Mouse (Mus musculus) forebrain, embryonic 12.5 days (tissue): ENCODE measurements at regions not wholly inside any gene's neighbourhood (a gene's known extent, or its start where the extent isn't known, plus 50 kb on each side); places are given as distances from the start of the nearest gene placed in this dataset.
A peak's percentile ranks its signal among the peaks of the same experiment; 100 is the strongest.

Source experiments
- ATAC-seq: fragments of 200-750 bp; cut with Nextera tagmentation; 2 replicates; pipeline ENCODE4 v1.8.0; 2017; ENCODE audit warnings: moderate TSS enrichment; ENCODE audit not compliant: low FRiP score
- H3K27ac ChIP-seq: fragments of 300-500 bp; sonication (generic); 2 replicates; pipeline ENCODE4 v1.5.1; 2016; ENCODE audit warnings: mild to moderate bottlenecking
- H3K27me3 ChIP-seq: fragments of 300-500 bp; sonication (generic); 2 replicates; pipeline ENCODE4 v1.6.1; 2016; ENCODE audit warnings: mild to moderate bottlenecking
- H3K36me3 ChIP-seq: fragments of 300-500 bp; sonication (generic); replicated peaks from 2 replicates; pipeline ENCODE4 v1.6.1; 2016; ENCODE audit warnings: mild to moderate bottlenecking
- H3K4me1 ChIP-seq: fragments of 300-500 bp; sonication (generic); 2 replicates; pipeline ENCODE4 v1.6.1; 2016
- H3K4me2 ChIP-seq: fragments of 300-500 bp; sonication (generic); 2 replicates; pipeline ENCODE4 v1.6.1; 2016; ENCODE audit warnings: mild to moderate bottlenecking, moderate library complexity
- H3K4me3 ChIP-seq: fragments of 300-500 bp; sonication (generic); replicated peaks from 2 replicates; pipeline ENCODE4 v1.5.1; 2016; ENCODE audit warnings: mild to moderate bottlenecking
- H3K9ac ChIP-seq: fragments of 300-500 bp; sonication (generic); 2 replicates; pipeline ENCODE4 v1.6.1; 2016; ENCODE audit warnings: mild to moderate bottlenecking
- H3K9me3 ChIP-seq: fragments of 300-500 bp; sonication (generic); 2 replicates; pipeline ENCODE4 v1.6.1; 2016
- WGBS: fragments of 180-500 bp; shearing (Covaris S2); methylation state at CpG from one replicate; pipeline ENCODE4 v1.1.7; 2016; 5-methylcytosine and 5-hydroxymethylcytosine counted together

- Histone ChIP-seq H3K9me3 (no peaks in the 10 kb centered on the region), H3K9ac (no peak overlapping the region), H3K27me3 (no peaks in the 10 kb centered on the region), H3K4me1 (no peaks in the 10 kb centered on the region), H3K27ac (no peak overlapping the region), H3K4me2 (no peak overlapping the region), H3K36me3 (no peaks in the 10 kb centered on the region), H3K4me3 (no peak overlapping the region)
- WGBS: 88% methylated on average over 19 of the region's 19 CpGs
- no peak for ATAC-seq
Measured at GRCm38 (mm10) chr1:35452441-35453107, 602.8 kb downstream of the Plekhb2 start.

- H3K4me1 ChIP-seq: no peaks in the 10 kb centered on the region
- H3K9ac ChIP-seq: no peak overlapping the region
- H3K9me3 ChIP-seq: no peaks in the 10 kb centered on the region
- no peaks in the 10 kb centered on the region for H3K36me3 ChIP-seq
- no peak overlapping the region for H3K4me2 ChIP-seq
- no peaks in the 10 kb centered on the region for H3K27me3 ChIP-seq
- no peak overlapping the region for H3K4me3 ChIP-seq
- no peak for ATAC-seq
- no peak overlapping the region for H3K27ac ChIP-seq
- WGBS: 79% methylated on average over 9 of the region's 9 CpGs
Measured at GRCm38 (mm10) chr1:35457591-35457990, 607.8 kb downstream of the Plekhb2 start.

GRCm38 (mm10) chr1:35465081-35465480, 603.1 kb upstream of the Hs6st1 start:
- H3K4me3 ChIP-seq: no peak overlapping the region
- 39% methylated on average over 3 of the region's 3 CpGs for WGBS

GRCm38 (mm10) chr1:35469185-35469753, 598.9 kb upstream of the Hs6st1 start:
- Histone ChIP-seq H3K9me3 (peaks cover 9% of the 10 kb centered on the region; the same call in 1 of the 2 replicates), H3K4me3 (no peak overlapping the region), H3K4me2 (no peak overlapping the region), H3K27me3 (no peaks in the 10 kb centered on the region), H3K36me3 (no peaks in the 10 kb centered on the region), H3K27ac (no peak overlapping the region), H3K9ac (no peak overlapping the region), H3K4me1 (peaks cover 13% of the 10 kb centered on the region)
- ATAC-seq: peak; percentile 68
- WGBS: 36% methylated on average over 4 of the region's 4 CpGs

More at GRCm38 (mm10) chr1:35465081-35465480, 603.1 kb upstream of the Hs6st1 start:
- Histone ChIP-seq H3K9ac (no peak overlapping the region), H3K4me1 (peaks cover 13% of the 10 kb centered on the region), H3K4me2 (no peak overlapping the region), H3K9me3 (no peaks in the 10 kb centered on the region), H3K27me3 (no peaks in the 10 kb centered on the region), H3K27ac (no peak overlapping the region), H3K36me3 (no peaks in the 10 kb centered on the region)
- ATAC-seq: no peak

- Histone ChIP-seq H3K4me1 (no peaks in the 10 kb centered on the region), H3K4me2 (no peak overlapping the region), H3K9me3 (peaks cover 16% of the 10 kb centered on the region; the same call in 1 of the 2 replicates), H3K36me3 (no peaks in the 10 kb centered on the region), H3K9ac (no peak overlapping the region), H3K27me3 (no peaks in the 10 kb centered on the region), H3K27ac (no peak overlapping the region), H3K4me3 (no peak overlapping the region)
- ATAC-seq: no peak
- WGBS: 91% methylated on average over 1 of the region's 1 CpGs
Measured at GRCm38 (mm10) chr1:35478262-35478661, 589.9 kb upstream of the Hs6st1 start.

GRCm38 (mm10) chr1:35495963-35496362, 572.2 kb upstream of the Hs6st1 start:
- Histone ChIP-seq H3K4me1 (no peaks in the 10 kb centered on the region), H3K9me3 (no peaks in the 10 kb centered on the region), H3K9ac (no peak overlapping the region), H3K4me3 (no peak overlapping the region), H3K27ac (no peak overlapping the region), H3K36me3 (no peaks in the 10 kb centered on the region), H3K4me2 (no peak overlapping the region), H3K27me3 (no peaks in the 10 kb centered on the region)
- WGBS: 87% methylated on average over 5 of the region's 5 CpGs
- ATAC-seq: no peak

GRCm38 (mm10) chr1:35522951-35523350, 545.2 kb upstream of the Hs6st1 start:
- H3K4me1 ChIP-seq: no peaks in the 10 kb centered on the region
- H3K9me3 ChIP-seq: no peaks in the 10 kb centered on the region
- no peak overlapping the region for H3K4me3 ChIP-seq
- H3K36me3 ChIP-seq: no peaks in the 10 kb centered on the region
- no peak overlapping the region for H3K9ac ChIP-seq
- H3K27ac ChIP-seq: no peak overlapping the region
- H3K4me2 ChIP-seq: no peak overlapping the region
- no peaks in the 10 kb centered on the region for H3K27me3 ChIP-seq
- no peak for ATAC-seq
- 88% methylated on average over 5 of the region's 5 CpGs for WGBS

GRCm38 (mm10) chr1:35523790-35524362, 544.3 kb upstream of the Hs6st1 start:
- H3K4me2 ChIP-seq: no peak overlapping the region
- no peak overlapping the region for H3K9ac ChIP-seq
- H3K4me1 ChIP-seq: no peaks in the 10 kb centered on the region
- 74% methylated on average over 2 of the region's 2 CpGs for WGBS
- H3K27ac ChIP-seq: no peak overlapping the region
- no peak for ATAC-seq
- H3K27me3 ChIP-seq: no peaks in the 10 kb centered on the region
- H3K9me3 ChIP-seq: no peaks in the 10 kb centered on the region
- H3K4me3 ChIP-seq: no peak overlapping the region
- H3K36me3 ChIP-seq: no peaks in the 10 kb centered on the region

GRCm38 (mm10) chr1:35524788-35525187, 543.4 kb upstream of the Hs6st1 start:
- no peak for ATAC-seq
- 62% methylated on average over 5 of the region's 5 CpGs for WGBS
- H3K4me1 ChIP-seq: no peaks in the 10 kb centered on the region
- no peaks in the 10 kb centered on the region for H3K36me3 ChIP-seq
- H3K27ac ChIP-seq: no peak overlapping the region
- H3K4me2 ChIP-seq: no peak overlapping the region
- no peaks in the 10 kb centered on the region for H3K9me3 ChIP-seq
- no peak overlapping the region for H3K9ac ChIP-seq
- no peak overlapping the region for H3K4me3 ChIP-seq
- H3K27me3 ChIP-seq: no peaks in the 10 kb centered on the region

GRCm38 (mm10) chr1:35527750-35528476, 540.3 kb upstream of the Hs6st1 start:
- no peak overlapping the region for H3K4me3 ChIP-seq
- no peaks in the 10 kb centered on the region for H3K4me1 ChIP-seq
- H3K36me3 ChIP-seq: no peaks in the 10 kb centered on the region
- H3K9ac ChIP-seq: no peak overlapping the region
- no peak for ATAC-seq
- H3K27me3 ChIP-seq: no peaks in the 10 kb centered on the region
- H3K27ac ChIP-seq: no peak overlapping the region
- no peak overlapping the region for H3K4me2 ChIP-seq
- no peaks in the 10 kb centered on the region for H3K9me3 ChIP-seq
- WGBS: 83% methylated on average over 12 of the region's 12 CpGs

GRCm38 (mm10) chr1:35535470-35535869, 532.7 kb upstream of the Hs6st1 start:
- H3K4me2 ChIP-seq: no peak overlapping the region
- no peaks in the 10 kb centered on the region for H3K4me1 ChIP-seq
- no peaks in the 10 kb centered on the region for H3K36me3 ChIP-seq
- H3K9me3 ChIP-seq: no peaks in the 10 kb centered on the region
- no peak for ATAC-seq
- no peaks in the 10 kb centered on the region for H3K27me3 ChIP-seq
- no peak overlapping the region for H3K27ac ChIP-seq
- H3K4me3 ChIP-seq: no peak overlapping the region
- no peak overlapping the region for H3K9ac ChIP-seq

- H3K27me3 ChIP-seq: no peaks in the 10 kb centered on the region
- no peaks in the 10 kb centered on the region for H3K36me3 ChIP-seq
- ATAC-seq: no peak
- H3K4me3 ChIP-seq: no peak overlapping the region
- no peak overlapping the region for H3K27ac ChIP-seq
- no peaks in the 10 kb centered on the region for H3K9me3 ChIP-seq
- WGBS: 90% methylated on average over 5 of the region's 5 CpGs
- H3K4me1 ChIP-seq: no peaks in the 10 kb centered on the region
- H3K4me2 ChIP-seq: no peak overlapping the region
- no peak overlapping the region for H3K9ac ChIP-seq
Measured at GRCm38 (mm10) chr1:35536276-35536675, 531.9 kb upstream of the Hs6st1 start.
